Mouse (Mus musculus) liver, postnatal 0 days (tissue): ENCODE results near the gene Aox3.

Experiments
- CTCF ChIP-seq: sonication (generic); IDR thresholded peaks from 2 replicates; pipeline ENCODE4 v1.5.1; 2016; ENCODE audit warnings: antibody characterized with exemption, low read depth
- EP300 ChIP-seq: IDR thresholded peaks from 2 replicates; pipeline ENCODE4 v1.6.1; 2016; ENCODE audit warnings: antibody characterized with exemption, low read depth, mild to moderate bottlenecking

- TF ChIP-seq CTCF (no peak), EP300 (no peak)
Measured at GRCm38 (mm10) chr1:58124901-58125300, 12.0 kb downstream of the Aox3 start.
